ENCODE assay signal across 13 mouse cellular contexts in the genomic region with DNA sequence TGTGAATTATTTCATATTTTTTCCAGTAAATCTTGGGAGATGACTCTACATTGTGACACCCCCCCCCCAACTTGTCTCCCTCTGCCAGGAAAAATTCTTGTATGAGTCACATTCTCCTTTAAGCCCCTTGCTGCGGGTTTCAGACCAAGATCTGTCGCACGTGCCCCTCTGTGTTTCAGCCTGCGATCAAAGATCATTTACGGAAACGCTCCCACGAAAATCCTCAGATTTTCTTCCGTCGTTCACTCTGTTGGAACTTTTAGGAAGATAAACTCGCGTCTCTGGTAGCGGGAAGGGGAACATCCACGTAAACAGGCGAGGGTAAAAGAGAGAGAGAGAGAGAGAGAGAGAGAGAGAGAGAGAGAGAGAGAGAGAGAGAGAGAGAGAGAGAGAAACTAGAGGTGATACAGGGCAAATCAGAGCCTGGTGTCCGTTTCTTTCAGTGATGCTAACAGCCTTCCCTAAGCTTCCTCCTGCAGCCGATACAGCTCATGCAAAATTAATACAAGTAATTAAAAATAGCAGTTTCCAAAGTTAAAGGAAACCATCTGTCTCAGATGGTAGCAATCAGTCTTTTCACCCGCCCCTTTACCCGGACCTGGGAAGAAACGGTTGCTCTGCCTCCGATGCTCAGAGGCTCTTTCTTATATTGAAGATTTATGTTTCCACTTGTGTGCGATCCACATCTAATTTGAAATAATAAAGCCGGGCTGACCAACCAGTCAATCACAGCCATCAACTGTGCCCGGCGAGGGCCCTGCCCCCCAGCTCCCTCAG. TPM values are rescaled to one million over a fixed set of nuclear protein-coding genes. Genes with fewer than 3 reads are reported as not detected.
A peak's percentile ranks its signal among the peaks of the same experiment; 100 is the strongest.
DNase-seq lines count a peak whose midpoint lies in the region; ATAC-seq and TF ChIP-seq lines count a peak whose summit lies in the region.
"Had no signal": no experiment of that assay in that cellular context is flagged by ENCODE, and none has a peak within 500 bp of the region (broad histone marks: within the 10 kb centered on the region; RNA-seq: fewer than 3 reads in every experiment).

No protein-coding gene starts in this region.

- H3K4me2 ChIP-seq in embryonic facial prominence, embryonic 11.5 days (ENCODE audit: low read depth, low read length) = peak overlapping the region; percentile 19
- H3K4me2 ChIP-seq in forebrain, embryonic 12.5 days = peak overlapping the region; percentile 71
- H3K4me2 ChIP-seq in hindbrain, embryonic 16.5 days (ENCODE audit: low read length) = peak overlapping the region; percentile 77
- H3K4me2 ChIP-seq in midbrain, postnatal 0 days (ENCODE audit: low read depth, low read length, poor library complexity, severe bottlenecking) = peak overlapping the region; percentile 71
- H3K4me2 ChIP-seq: liver, embryonic 15.5 days had no signal

- no peaks in the 10 kb centered on the region for H3K36me3 ChIP-seq in embryonic facial prominence, embryonic 11.5 days (replicated peaks; ENCODE audit: control insufficient read depth, insufficient read depth, low read depth, low read length)
- no peaks in the 10 kb centered on the region for H3K36me3 ChIP-seq in forebrain, embryonic 12.5 days (replicated peaks)
- H3K36me3 ChIP-seq in hindbrain, embryonic 16.5 days (ENCODE audit: control insufficient read depth, insufficient read depth, low read length) = no peaks in the 10 kb centered on the region
- H3K36me3 ChIP-seq in midbrain, postnatal 0 days (ENCODE audit: insufficient read depth, low read length) = no peaks in the 10 kb centered on the region
- H3K36me3 ChIP-seq: heart, embryonic 13.5 days; liver, embryonic 15.5 days had no signal

- TF ChIP-seq CTCF in midbrain, postnatal 0 days (IDR thresholded peaks at IDR 0.05) = no peak

- no peak for DNase-seq in embryonic facial prominence, embryonic 11.5 days (ENCODE audit: low spot score)
- no peak for DNase-seq in midbrain, postnatal 0 days (ENCODE audit: low spot score)
- no peak for DNase-seq in kidney, postnatal 10 days
- DNase-seq in gastrocnemius, adult 8-10 months (ENCODE audit: low spot score in 2 of 2) = no peak
- DNase-seq in kidney, postnatal 25 days = no peak
- DNase-seq: adrenal gland, postnatal 25 days; cerebellum, adult 11-12 months; kidney, postnatal 14 days had no signal

- WGBS in embryonic facial prominence, embryonic 11.5 days = 4% methylated on average over 24 of the region's 24 CpGs
- under 1% methylated on average over 24 of the region's 24 CpGs for WGBS in forebrain, embryonic 12.5 days
- WGBS in hindbrain, embryonic 16.5 days = under 1% methylated on average over 24 of the region's 24 CpGs
- WGBS in midbrain, postnatal 0 days = 2% methylated on average over 24 of the region's 24 CpGs

- no peak for ATAC-seq in embryonic facial prominence, embryonic 11.5 days (replicated peaks; ENCODE audit: insufficient number of reproducible peaks, low FRiP score, low TSS enrichment, low read depth)
- ATAC-seq in forebrain, embryonic 12.5 days (ENCODE audit: low FRiP score) = no peak
- no peak for ATAC-seq in hindbrain, embryonic 16.5 days
- ATAC-seq in midbrain, postnatal 0 days (ENCODE audit: low FRiP score) = no peak

- H3K27me3 ChIP-seq in embryonic facial prominence, embryonic 11.5 days (ENCODE audit: control insufficient read depth, insufficient read depth, low read length) = peaks cover 2% of the 10 kb centered on the region
- H3K27me3 ChIP-seq in forebrain, embryonic 12.5 days = peaks cover 14% of the 10 kb centered on the region; the same call in 1 of the 2 replicates
- H3K27me3 ChIP-seq in hindbrain, embryonic 16.5 days (replicated peaks; ENCODE audit: control insufficient read depth, insufficient read depth, low read length) = no peaks in the 10 kb centered on the region
- H3K27me3 ChIP-seq in midbrain, postnatal 0 days (ENCODE audit: insufficient read depth, low read length) = no peaks in the 10 kb centered on the region

- H3K4me1 ChIP-seq in embryonic facial prominence, embryonic 11.5 days (ENCODE audit: control insufficient read depth, insufficient read depth, low read length) = no peaks in the 10 kb centered on the region
- peaks cover 25% of the 10 kb centered on the region for H3K4me1 ChIP-seq in forebrain, embryonic 12.5 days
- peaks cover 6% of the 10 kb centered on the region for H3K4me1 ChIP-seq in hindbrain, embryonic 16.5 days (ENCODE audit: control insufficient read depth, insufficient read depth, low read depth, low read length)
- H3K4me1 ChIP-seq in midbrain, postnatal 0 days (ENCODE audit: insufficient read depth, low read length) = peaks cover 5% of the 10 kb centered on the region; the same call in 1 of the 2 replicates
- H3K4me1 ChIP-seq: liver, embryonic 15.5 days had no signal

- no peak overlapping the region for H3K4me3 ChIP-seq in embryonic facial prominence, embryonic 11.5 days (ENCODE audit: low read depth, low read length)
- H3K4me3 ChIP-seq in forebrain, embryonic 12.5 days (replicated peaks) = peak overlapping the region; percentile 37
- H3K4me3 ChIP-seq in hindbrain, embryonic 16.5 days (ENCODE audit: low read length) = peak overlapping the region; percentile 45
- H3K4me3 ChIP-seq in midbrain, postnatal 0 days (ENCODE audit: low read depth, low read length) = peak overlapping the region; percentile 47
- H3K4me3 ChIP-seq: liver, embryonic 15.5 days had no signal

- no peaks in the 10 kb centered on the region for H3K9me3 ChIP-seq in embryonic facial prominence, embryonic 11.5 days (replicated peaks; ENCODE audit: control insufficient read depth, low read length)
- no peaks in the 10 kb centered on the region for H3K9me3 ChIP-seq in forebrain, embryonic 12.5 days
- no peaks in the 10 kb centered on the region for H3K9me3 ChIP-seq in hindbrain, embryonic 16.5 days (ENCODE audit: control insufficient read depth, low read length)
- H3K9me3 ChIP-seq in midbrain, postnatal 0 days (ENCODE audit: low read length) = no peaks in the 10 kb centered on the region
- H3K9me3 ChIP-seq: heart, embryonic 13.5 days; liver, embryonic 15.5 days had no signal

- H3K9ac ChIP-seq in embryonic facial prominence, embryonic 11.5 days (replicated peaks; ENCODE audit: low read length) = no peak overlapping the region
- H3K9ac ChIP-seq in forebrain, embryonic 12.5 days = peak overlapping the region; percentile 45; the same call in 1 of the 2 replicates
- peak overlapping the region; percentile 64 for H3K9ac ChIP-seq in hindbrain, embryonic 16.5 days (ENCODE audit: low read depth, low read length)
- H3K9ac ChIP-seq in midbrain, postnatal 0 days (replicated peaks; ENCODE audit: low read length, poor library complexity, severe bottlenecking) = peak overlapping the region; percentile 56
- H3K9ac ChIP-seq: heart, embryonic 13.5 days; liver, embryonic 15.5 days had no signal

- no peak overlapping the region for H3K27ac ChIP-seq in embryonic facial prominence, embryonic 11.5 days (replicated peaks; ENCODE audit: low read depth, low read length)
- H3K27ac ChIP-seq in forebrain, embryonic 12.5 days = peak overlapping the region; percentile 56
- H3K27ac ChIP-seq in hindbrain, embryonic 16.5 days (ENCODE audit: low read depth, low read length) = peak overlapping the region; percentile 67
- peak overlapping the region; percentile 57 for H3K27ac ChIP-seq in midbrain, postnatal 0 days (ENCODE audit: low read depth, low read length)
- H3K27ac ChIP-seq: heart, embryonic 13.5 days; liver, embryonic 15.5 days had no signal

RNA-seq across cellular contexts. Expression of gene Elavl2, which starts 20.1 kb away (rescaled TPM):
- polyA plus RNA-seq in embryonic facial prominence, embryonic 11.5 days (2014; fragmentation: Nextera tagmentation; extraction: Ambion mirVana) = 25.9 and 28.8 TPM in 2 replicates
- polyA plus RNA-seq in forebrain, embryonic 12.5 days (2016; fragmentation: Nextera tagmentation; extraction: Ambion mirVana) = 94.7 and 103 TPM in 2 replicates
- 148 and 151 TPM in 2 replicates for polyA plus RNA-seq in hindbrain, embryonic 16.5 days (2015; fragmentation: Nextera tagmentation; extraction: Ambion mirVana)
- total RNA-seq in midbrain, postnatal 0 days (2014; rRNA removed) = 80.6 and 96.6 TPM in 2 replicates
- polyA plus RNA-seq in midbrain, postnatal 0 days (2015; fragmentation: Nextera tagmentation; extraction: Ambion mirVana) = 100.0 and 107 TPM in 2 replicates
- under 1 TPM in 1 of 4 experiments, not detected in 3; 0.19 TPM for total RNA-seq in gastrocnemius, adult 8-10 months (2022)
- total RNA-seq: neutrophil, adult 5-6 weeks had no signal

Comparison
In these comparisons a context has a peak if more than half of its experiments do, and no peak if none do; other contexts are left out.
1. H3K4me2 ChIP-seq: peak in every context shown above with its lines; median percentile 77 in hindbrain, embryonic 16.5 days; 71 in forebrain, embryonic 12.5 days; 71 in midbrain, postnatal 0 days; 19 in embryonic facial prominence, embryonic 11.5 days.